Mouse (Mus musculus) macrophage (primary cell): ENCODE measurements around the gene Cntnap5a. TPM values are rescaled to one million over a fixed set of nuclear protein-coding genes. Genes with fewer than 3 reads are reported as not detected.

Source experiments
- H3K27ac ChIP-seq: fragments of 350-480 bp; formaldehyde crosslinking; 2 replicates; pipeline ENCODE4 v1.9.0; 2021
- H3K36me3 ChIP-seq: fragments of 350-480 bp; formaldehyde crosslinking; 2 replicates; pipeline ENCODE4 v1.9.0; 2021; ENCODE audit errors: inconsistent target
- H3K4me3 ChIP-seq: fragments of 350-480 bp; formaldehyde crosslinking; 2 replicates; pipeline ENCODE4 v1.9.0; 2021; ENCODE audit errors: inconsistent target
- H3K79me2 ChIP-seq: fragments of 350-480 bp; formaldehyde crosslinking; 2 replicates; pipeline ENCODE4 v1.9.0; 2021; ENCODE audit errors: inconsistent target
- WGBS: methylation state at CpG from one replicate; pipeline ENCODE4 v1.1.7; 2026; ENCODE audit warnings: inconsistent platforms; ENCODE audit not compliant: missing documents; 5-methylcytosine and 5-hydroxymethylcytosine counted together
- polyA plus RNA-seq: library from polyadenylated mRNA; stranded (reverse); fragments of 250-400 nt; gene quantifications from 3 replicates; pipeline ENCODE4 v1.2.4, GENCODE M21; 2018; ENCODE audit warnings: inconsistent platforms
- total RNA-seq, 78 experiments: library from RNA; depleted of rRNA; stranded (reverse); fragments of 250-400 nt; gene quantifications; 1 replicate in 9 of 78; 2 replicates in 24 of 78; 3 replicates in 43 of 78; 4 replicates in 2 of 78; pipeline ENCODE4 v1.2.4; 2018; ENCODE audit warnings: inconsistent platforms in 56 of 78

Cntnap5a gene
- total RNA-seq (2018; cell fraction: chromatin; rRNA removed): not detected
- total RNA-seq (2018; cell fraction: cytosol; rRNA removed): not detected
- not detected for total RNA-seq (2018; cell fraction: nucleus; rRNA removed)
- polyA plus RNA-seq: not detected in 3 replicates

DNA sequence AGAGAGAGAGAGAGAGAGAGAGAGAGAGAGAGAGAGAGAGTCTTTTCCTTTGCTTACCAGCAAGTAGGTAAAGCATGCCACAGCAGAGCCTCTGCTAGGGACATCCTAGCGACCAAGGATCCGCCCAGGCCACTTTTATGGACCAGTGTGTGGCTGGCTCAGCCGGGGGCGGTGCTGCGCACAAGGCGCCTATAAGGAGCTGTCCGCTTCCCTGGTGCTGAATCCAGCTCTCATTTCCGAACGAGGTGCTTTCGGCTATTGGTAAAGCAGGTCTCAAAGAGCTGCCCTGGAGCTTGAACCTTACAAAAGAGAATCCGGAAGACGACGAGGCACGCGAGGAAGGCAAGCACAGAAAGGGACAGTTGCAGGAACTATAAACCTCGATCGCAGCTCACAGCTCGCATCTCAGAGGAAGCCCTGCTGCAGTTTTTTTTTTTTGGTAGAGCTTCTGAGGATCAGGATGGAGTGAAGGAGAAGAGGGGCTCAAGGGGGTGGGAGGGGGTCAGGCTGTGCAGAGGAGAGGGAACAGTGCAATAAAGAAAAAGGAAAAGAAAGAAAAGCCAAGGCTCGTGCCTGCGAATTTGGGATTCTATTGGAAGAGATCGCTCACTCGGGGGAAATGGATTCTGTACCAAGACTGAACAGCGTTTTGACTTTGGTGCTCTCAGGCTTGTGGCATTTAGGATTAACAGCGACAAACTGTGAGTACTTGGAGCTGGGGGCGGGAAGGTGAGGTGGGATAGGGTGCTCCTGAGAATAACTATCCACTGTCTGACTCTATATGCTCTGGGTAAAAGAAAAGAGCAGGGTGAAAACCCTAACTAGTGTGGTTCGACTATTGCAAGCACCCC is at the start of gene Cntnap5a:
TSS of gene Cntnap5a (plus strand) at position 239 of the 851 bp plus-strand sequence.
- no peak within 1 kb of the TSS for H3K4me3 ChIP-seq
- 23% methylated on average over 26 of the region's 26 CpGs for WGBS
- no peaks in the 10 kb centered on the region for H3K79me2 ChIP-seq
- no peaks in the 10 kb centered on the region for H3K36me3 ChIP-seq
- no peak within 1 kb of the TSS for H3K27ac ChIP-seq

DNA sequence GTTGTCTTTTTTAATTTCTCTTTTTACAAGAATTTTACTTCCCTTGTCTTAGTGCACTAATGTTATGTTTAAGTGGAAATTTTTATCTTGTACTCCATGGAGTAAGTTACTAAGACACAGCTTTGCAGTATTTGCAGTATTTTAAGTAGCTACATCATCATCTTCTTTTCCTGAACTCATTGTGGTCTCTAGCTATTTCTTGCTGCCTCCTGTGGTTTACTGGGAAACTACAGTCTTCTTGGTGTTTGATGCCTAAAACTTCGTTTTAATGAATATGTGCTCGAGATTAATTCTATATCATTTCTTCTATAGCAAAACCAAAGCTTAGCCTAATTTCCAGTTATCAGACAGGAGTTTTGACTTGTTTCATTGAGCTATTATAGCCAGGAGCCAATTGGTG is 37.6 kb upstream of the Cntnap5a start:
- Histone ChIP-seq H3K36me3 (no peaks in the 10 kb centered on the region), H3K27ac (no peak overlapping the region), H3K4me3 (no peak overlapping the region), H3K79me2 (no peaks in the 10 kb centered on the region)
- 77% methylated on average over 2 of the region's 2 CpGs for WGBS

DNA sequence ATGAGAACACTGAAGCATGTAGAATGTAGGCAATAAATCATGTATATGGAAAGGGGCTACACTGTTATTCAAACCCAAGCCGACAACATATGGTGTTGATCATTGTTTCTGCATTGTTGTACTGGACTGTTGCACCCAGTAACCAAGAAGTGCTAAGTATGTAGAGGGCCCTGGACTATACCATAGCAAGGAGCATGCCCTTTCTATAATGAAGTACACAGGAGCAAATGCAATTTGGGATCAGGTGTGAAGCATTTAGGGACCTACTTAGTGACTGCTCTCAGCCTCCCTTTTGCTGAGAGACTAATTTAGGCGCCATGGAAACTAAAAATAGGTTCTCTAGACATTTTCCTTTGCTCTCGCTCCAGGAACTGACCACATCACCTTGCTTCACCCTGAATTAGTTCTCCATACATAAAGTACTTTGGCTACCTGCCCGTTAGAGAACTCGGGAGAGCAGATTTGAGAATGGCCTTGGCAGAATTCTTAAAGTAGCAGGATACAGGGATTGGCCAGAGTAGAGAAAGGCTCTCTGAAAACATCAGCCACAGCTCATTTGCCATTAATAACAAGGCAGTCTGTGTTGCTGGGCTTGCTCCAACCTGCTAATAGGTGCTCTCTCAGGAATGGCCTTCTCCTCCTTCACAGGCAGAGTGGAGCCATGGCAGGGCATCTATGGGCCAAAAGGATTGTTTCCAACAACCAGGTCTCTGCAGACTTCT is 26.1 kb upstream of the Cntnap5a start:
- Histone ChIP-seq H3K79me2 (no peaks in the 10 kb centered on the region), H3K36me3 (no peaks in the 10 kb centered on the region), H3K4me3 (no peak overlapping the region), H3K27ac (no peak overlapping the region)
- WGBS: 79% methylated on average over 5 of the region's 5 CpGs

DNA sequence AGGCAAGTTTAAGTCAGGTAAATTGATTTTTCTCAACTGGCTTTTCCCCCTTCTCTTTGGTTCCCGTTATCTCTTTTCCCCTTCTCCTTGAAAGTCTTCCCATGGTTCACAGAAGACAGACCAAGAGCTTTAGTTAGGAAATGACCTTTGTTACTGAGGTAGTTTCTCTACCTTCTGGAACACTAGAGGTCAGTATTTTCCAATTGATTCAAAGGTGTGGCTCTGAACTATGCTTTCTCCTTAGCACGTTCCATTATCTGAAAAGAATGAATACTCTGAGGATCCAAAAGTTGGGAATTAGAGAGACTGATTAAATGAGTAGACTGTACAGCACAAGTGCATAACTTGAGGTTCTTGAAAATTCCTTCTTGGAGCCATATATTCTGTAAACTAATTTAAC is 1.9 kb downstream of the Cntnap5a start:
- WGBS: 34% methylated on average over 2 of the region's 2 CpGs
- no peak overlapping the region for H3K27ac ChIP-seq
- no peaks in the 10 kb centered on the region for H3K79me2 ChIP-seq
- H3K36me3 ChIP-seq: no peaks in the 10 kb centered on the region
- no peak overlapping the region for H3K4me3 ChIP-seq

DNA sequence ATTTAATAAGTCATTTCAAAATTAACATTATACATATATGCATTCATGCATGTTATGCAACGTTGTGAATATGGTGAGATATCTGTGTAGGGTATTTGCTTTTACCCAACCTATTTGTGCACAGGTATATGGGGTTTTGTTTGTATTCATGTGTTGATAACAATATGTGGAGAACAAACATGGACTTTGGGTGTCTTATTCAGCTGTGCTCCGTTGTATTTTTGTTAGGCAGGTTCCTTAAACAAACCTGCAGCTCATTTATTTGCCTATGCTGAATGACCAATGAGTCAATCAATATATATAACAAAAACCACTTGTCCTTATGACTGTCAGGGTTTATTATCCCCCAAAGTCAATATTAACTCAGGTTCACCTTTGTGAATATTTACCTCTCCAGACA is 15.2 kb downstream of the Cntnap5a start:
- 62% methylated on average over 2 of the region's 2 CpGs for WGBS
- no peaks in the 10 kb centered on the region for H3K36me3 ChIP-seq
- no peak overlapping the region for H3K27ac ChIP-seq

DNA sequence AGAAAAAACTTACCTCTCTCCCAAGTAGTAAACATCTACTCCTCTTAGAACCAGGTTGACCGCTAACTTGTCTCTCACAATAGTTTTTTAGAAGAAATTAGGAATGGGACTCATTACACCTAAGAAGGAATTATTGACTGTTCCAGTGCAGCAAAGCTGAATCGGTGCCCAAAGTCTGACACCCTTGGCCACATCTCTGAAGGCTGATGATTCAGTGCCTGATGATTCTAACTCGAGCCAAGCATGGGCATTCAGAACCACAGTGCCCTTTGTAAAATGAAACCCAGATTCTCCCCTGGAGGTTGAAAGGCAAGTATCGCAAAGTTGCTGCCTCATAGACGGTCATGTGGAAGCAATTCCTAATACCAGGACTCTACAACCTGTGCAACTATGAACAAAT is 58.0 kb downstream of the Cntnap5a start:
- Histone ChIP-seq H3K4me3 (no peak overlapping the region), H3K27ac (no peak overlapping the region), H3K79me2 (no peaks in the 10 kb centered on the region), H3K36me3 (no peaks in the 10 kb centered on the region)
- WGBS: 84% methylated on average over 5 of the region's 5 CpGs

More for the DNA sequence above, 15.2 kb downstream of the Cntnap5a start:
- H3K4me3 ChIP-seq: no peak overlapping the region
- H3K79me2 ChIP-seq: no peaks in the 10 kb centered on the region

DNA sequence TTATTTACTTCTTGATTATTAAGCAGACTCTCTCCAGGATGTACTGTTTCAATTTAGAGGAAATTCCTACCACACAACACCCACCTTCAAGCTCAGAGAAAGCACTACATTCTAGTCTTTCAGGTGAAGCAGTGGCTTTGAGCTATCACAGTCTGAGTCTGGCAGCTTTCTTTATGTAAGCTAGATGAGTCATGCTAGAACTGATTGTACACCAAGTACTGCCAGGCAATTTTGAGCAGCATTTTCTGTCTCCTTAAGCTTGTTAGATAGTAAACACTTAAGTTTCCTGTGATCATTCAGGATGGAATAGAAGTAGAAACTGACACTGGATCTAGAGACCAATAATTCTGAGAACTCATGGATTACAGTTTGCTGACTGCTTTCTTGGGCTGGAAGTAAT is 61.0 kb downstream of the Cntnap5a start:
- Histone ChIP-seq H3K79me2 (no peaks in the 10 kb centered on the region), H3K4me3 (no peak overlapping the region), H3K27ac (no peak overlapping the region), H3K36me3 (no peaks in the 10 kb centered on the region)

DNA sequence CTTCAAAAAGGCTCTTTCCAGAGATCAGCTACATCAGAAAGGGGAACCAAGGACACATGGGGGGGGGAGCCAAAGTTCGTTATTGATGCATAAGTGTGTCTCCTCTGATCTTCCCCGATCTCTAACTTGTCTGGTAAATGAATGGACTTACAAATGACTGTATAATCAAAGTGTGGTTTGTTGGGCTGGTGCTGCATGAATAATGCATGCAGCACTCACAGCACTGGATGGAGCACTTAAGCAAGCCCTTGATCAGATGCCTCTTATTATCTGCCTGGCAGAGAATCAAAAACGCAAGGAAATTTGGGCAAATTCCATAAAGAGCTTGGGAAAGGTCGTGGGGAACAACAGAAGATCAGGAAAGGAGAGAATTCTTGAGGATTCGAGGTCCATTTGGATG is 100.2 kb downstream of the Cntnap5a start:
- Histone ChIP-seq H3K4me3 (no peak overlapping the region), H3K79me2 (no peaks in the 10 kb centered on the region), H3K27ac (no peak overlapping the region), H3K36me3 (no peaks in the 10 kb centered on the region)
- WGBS: 66% methylated on average over 5 of the region's 5 CpGs

DNA sequence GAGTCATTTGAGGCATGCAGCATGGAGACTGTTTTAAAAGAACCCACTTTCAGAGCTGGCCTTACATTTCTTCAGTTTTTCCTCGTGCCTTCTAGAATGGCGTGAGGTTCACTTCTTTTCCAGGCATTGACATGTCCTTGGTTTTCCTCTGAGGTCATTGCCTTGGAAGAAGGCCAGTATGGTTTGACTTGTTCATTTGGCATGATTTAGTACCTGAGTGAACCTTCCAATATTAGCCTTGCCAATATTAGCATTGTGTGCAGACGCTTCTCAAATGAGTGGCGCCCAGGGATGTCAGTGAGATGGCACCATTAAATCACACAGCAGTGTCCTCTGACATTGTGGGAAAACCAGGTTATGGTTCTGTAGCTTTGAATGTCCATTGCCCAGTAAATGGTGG is 158.0 kb downstream of the Cntnap5a start:
- no peak overlapping the region for H3K4me3 ChIP-seq
- H3K79me2 ChIP-seq: no peaks in the 10 kb centered on the region
- 83% methylated on average over 4 of the region's 4 CpGs for WGBS
- H3K27ac ChIP-seq: no peak overlapping the region
- no peaks in the 10 kb centered on the region for H3K36me3 ChIP-seq

DNA sequence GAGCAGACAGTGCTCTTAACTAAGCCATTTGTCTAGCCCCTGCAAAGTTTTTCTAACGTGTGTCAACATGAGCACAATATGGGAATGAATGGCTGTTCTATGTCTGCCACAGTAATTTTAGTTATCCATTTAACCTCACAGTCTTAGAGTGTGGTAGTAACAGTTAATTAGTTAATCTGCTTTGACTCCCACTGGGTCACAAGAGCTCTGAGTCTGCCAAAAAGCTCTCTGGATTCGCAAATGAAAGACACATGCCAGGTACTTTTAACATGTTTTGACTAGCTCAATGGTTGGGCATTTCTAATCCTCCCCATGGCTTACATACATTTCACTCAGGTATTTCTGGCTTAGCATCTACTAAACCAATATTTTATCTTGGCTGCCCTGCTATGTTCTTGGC is 163.0 kb downstream of the Cntnap5a start:
- WGBS: 86% methylated on average over 2 of the region's 2 CpGs
- Histone ChIP-seq H3K27ac (no peak overlapping the region), H3K36me3 (no peaks in the 10 kb centered on the region), H3K79me2 (no peaks in the 10 kb centered on the region), H3K4me3 (no peak overlapping the region)

DNA sequence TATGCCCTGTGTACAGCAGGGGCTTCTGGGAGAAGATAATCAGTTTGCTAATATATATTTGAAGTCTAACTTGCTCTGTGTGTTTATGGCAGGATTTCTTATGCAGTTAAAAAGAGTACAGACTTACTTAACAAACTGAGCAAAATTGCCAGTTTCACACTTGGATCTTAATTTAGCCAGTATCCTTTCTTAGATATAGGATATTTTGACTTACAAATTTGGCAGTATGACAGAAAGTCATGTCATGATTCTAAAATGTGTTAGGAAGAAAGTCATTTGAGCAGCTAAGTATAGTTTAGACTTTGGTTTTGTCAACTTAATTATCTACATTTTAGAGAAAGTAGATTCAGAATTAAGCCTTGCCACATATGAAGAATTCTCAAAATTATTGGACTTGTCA is 167.7 kb downstream of the Cntnap5a start:
- Histone ChIP-seq H3K36me3 (no peaks in the 10 kb centered on the region), H3K27ac (no peak overlapping the region)

DNA sequence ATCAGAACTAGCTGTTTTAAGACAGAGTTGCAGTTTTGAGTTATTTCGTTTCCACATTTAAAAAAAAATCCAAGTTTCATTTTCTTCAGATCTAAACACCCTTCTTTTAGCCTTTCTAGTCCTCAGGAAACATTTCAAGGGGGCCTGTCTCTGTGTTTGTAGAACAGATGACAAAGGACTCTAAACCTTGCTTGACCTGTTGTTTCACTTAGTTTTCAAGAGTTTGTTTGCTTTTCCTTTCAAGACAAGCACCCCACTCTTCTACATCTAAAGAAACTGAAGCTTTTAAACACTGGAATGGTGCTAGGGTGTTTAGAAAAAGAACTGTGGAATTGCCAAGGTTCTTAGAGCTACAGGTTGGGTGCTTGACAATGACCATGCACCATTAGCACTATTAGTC is 233.8 kb downstream of the Cntnap5a start:
- no peaks in the 10 kb centered on the region for H3K79me2 ChIP-seq
- 67% methylated on average over 1 of the region's 1 CpGs for WGBS
- no peak overlapping the region for H3K27ac ChIP-seq
- no peaks in the 10 kb centered on the region for H3K36me3 ChIP-seq
- no peak overlapping the region for H3K4me3 ChIP-seq

More for the DNA sequence above, 167.7 kb downstream of the Cntnap5a start:
- Histone ChIP-seq H3K79me2 (no peaks in the 10 kb centered on the region), H3K4me3 (no peak overlapping the region)

DNA sequence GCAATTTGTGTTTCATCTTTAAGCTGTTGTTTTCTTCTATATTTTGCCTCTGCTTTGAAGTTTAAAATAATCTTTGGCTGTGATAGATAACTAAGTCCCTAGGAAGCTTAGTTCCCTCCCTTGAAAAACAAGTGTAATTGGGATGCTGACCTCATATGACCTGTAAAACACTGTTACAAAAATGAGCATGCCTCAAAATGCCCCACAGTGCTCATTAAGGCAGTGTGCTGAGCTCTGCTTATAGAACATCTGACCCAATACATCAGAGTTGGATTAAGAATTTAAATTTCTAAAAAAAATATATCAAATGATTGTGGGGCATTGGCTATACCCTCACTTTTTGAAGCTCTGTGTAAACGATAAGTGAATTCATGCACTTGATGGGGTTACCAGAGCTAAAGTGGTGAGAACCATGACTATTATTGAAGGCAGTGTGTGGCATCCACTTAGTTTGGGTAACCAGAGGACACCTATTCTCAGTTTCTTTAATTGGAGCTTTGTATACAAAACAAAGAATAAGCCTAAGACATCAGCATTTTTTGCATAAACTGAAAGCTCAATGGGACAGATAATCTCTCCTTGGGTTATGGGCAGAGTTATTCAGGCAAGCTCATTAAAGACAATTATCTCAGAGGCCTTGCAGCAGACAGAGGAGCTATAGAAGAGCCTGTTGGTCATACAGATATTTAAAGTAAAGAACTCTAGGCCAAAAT is 241.6 kb downstream of the Cntnap5a start:
- 86% methylated on average over 1 of the region's 1 CpGs for WGBS
- no peak overlapping the region for H3K4me3 ChIP-seq

DNA sequence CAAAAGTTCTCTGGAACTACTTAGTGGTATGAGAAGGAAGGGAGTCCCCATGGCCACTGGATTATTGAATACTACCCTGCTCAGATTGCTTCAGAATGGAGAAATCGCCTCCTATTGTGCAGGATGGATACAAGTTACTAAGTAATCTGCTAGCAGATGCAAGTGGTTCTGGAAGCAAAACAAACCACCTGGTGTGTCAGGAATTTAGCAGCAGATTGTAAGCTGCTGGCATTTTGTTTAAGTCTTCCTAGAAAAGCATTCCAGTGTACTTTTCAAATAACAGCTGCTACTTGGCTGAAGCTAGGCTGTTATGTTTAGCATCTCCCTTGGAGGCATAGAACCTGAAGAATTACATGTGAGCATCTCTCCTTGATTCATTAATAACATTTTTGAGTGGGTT is 247.5 kb downstream of the Cntnap5a start:
- no peak overlapping the region for H3K27ac ChIP-seq
- 44% methylated on average over 1 of the region's 1 CpGs for WGBS

More for the DNA sequence above, 241.6 kb downstream of the Cntnap5a start:
- Histone ChIP-seq H3K27ac (no peak overlapping the region), H3K79me2 (no peaks in the 10 kb centered on the region), H3K36me3 (no peaks in the 10 kb centered on the region)

DNA sequence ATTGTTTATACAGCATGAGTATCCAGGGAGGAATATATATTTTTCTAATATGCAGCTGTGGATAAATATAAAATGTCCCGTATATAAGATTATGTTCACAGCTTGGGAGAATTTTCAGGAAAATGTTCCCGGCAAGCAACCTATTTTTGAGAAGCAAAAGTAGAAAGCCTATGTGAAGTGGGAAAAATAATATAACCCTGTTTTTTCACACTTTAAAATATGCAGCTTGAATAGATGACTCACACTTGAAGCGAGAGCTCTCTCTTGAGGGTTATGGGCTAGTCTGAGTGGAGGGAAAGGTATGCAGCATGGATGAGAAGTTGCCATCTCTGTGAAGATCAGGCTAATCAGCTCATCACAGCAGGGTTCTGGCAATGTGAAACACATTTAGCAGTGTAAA is 261.3 kb downstream of the Cntnap5a start:
- Histone ChIP-seq H3K27ac (no peak overlapping the region), H3K36me3 (no peaks in the 10 kb centered on the region), H3K79me2 (no peaks in the 10 kb centered on the region), H3K4me3 (no peak overlapping the region)
- 91% methylated on average over 3 of the region's 3 CpGs for WGBS

More for the DNA sequence above, 247.5 kb downstream of the Cntnap5a start:
- no peak overlapping the region for H3K4me3 ChIP-seq
- no peaks in the 10 kb centered on the region for H3K36me3 ChIP-seq
- H3K79me2 ChIP-seq: no peaks in the 10 kb centered on the region
